Comparison of ENCODE assay signal across 8 mouse cellular contexts in the genomic region with DNA sequence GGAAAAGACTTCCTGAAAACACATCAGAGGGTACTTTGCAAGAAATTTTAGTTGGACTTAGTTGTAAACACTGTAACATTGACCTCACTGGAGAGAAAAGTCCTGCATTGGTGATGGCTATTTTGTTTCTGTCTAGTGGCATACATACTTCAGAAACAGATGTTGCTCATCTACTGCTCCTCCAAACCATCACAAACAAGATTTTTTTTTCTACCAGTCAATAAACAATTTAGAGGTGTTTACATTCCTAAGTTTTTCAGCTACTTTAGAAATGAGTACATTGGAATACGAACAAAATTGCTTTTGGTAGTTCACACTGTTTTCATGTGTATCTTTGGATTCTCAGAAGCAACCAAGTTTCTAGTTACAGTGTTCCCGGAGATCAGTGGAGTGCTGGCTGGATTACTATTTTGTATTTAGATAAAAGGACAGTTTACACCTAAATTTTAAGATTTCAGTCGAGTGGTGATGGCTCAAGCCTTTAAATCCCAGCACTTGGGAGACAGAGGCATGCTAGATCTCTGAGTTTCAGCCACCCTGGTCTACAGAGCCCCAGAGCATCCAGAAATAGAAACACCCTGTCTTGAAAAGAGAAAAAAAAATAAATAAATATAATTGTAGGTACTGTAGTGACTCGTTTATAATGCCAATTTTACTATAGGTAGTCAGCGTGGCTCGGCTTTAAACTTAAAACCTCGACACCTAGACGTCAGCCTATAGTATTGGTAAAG. TPM values are rescaled to one million over a fixed set of nuclear protein-coding genes. Genes with fewer than 3 reads are reported as not detected.
A peak's percentile ranks its signal among the peaks of the same experiment; 100 is the strongest.
DNase-seq lines count a peak whose midpoint lies in the region; ATAC-seq and TF ChIP-seq lines count a peak whose summit lies in the region.

No protein-coding gene starts in this region.

- peak overlapping the region; percentile 80 for H3K9ac ChIP-seq in liver, embryonic 13.5 days
- H3K9ac ChIP-seq in stomach, embryonic 16.5 days (ENCODE audit: low read length): peak overlapping the region; percentile 82

- peak overlapping the region; percentile 96; the same call in 1 of the 2 replicates for H3K27ac ChIP-seq in spleen, adult 2 months (ENCODE audit: insufficient read depth, low read length)
- peak overlapping the region; percentile 93 for H3K27ac ChIP-seq in liver, embryonic 13.5 days
- H3K27ac ChIP-seq in stomach, embryonic 16.5 days (ENCODE audit: low read length): peak overlapping the region; percentile 99

- no peaks in the 10 kb centered on the region for H3K27me3 ChIP-seq in spleen, adult 2 months (ENCODE audit: control insufficient read depth, insufficient read depth, low read length)
- H3K27me3 ChIP-seq in liver, embryonic 13.5 days: no peaks in the 10 kb centered on the region
- no peaks in the 10 kb centered on the region for H3K27me3 ChIP-seq in stomach, embryonic 16.5 days (ENCODE audit: control insufficient read depth, insufficient read depth, low read length)

- intact Hi-C loops in gastrocnemius, postnatal 36 days (cut with DNase I): loop anchor here (2.0 kb wide), 1 partner anchor 15 kb away; a partner anchor contains a TSS

- no peak for TF ChIP-seq CTCF in spleen, adult 2 months (IDR thresholded peaks at IDR 0.05; ENCODE audit: extremely low read depth, insufficient read depth, insufficient read length, insufficient replicate concordance)

- H3K36me3 ChIP-seq in spleen, adult 2 months (ENCODE audit: control insufficient read depth, insufficient read depth, low read length): no peaks in the 10 kb centered on the region
- H3K36me3 ChIP-seq in liver, embryonic 13.5 days: no peaks in the 10 kb centered on the region
- no peaks in the 10 kb centered on the region for H3K36me3 ChIP-seq in stomach, embryonic 16.5 days (ENCODE audit: control insufficient read depth, insufficient read depth, low read length)

- WGBS in spleen, adult 2 months: 50% methylated on average over 8 of the region's 8 CpGs
- 42% methylated on average over 8 of the region's 8 CpGs for WGBS in liver, embryonic 13.5 days (ENCODE audit: insufficient replicate concordance)
- 24% methylated on average over 8 of the region's 8 CpGs for WGBS in stomach, embryonic 16.5 days

- peak overlapping the region; percentile 84 for H3K4me2 ChIP-seq in liver, embryonic 13.5 days
- H3K4me2 ChIP-seq in stomach, embryonic 16.5 days (ENCODE audit: low read depth, low read length): peak overlapping the region; percentile 74

- no peak for TF ChIP-seq POLR2A in spleen, adult 2 months (IDR thresholded peaks at IDR 0.05; ENCODE audit: low read depth, low read length)

- DNase-seq in adrenal gland, postnatal 14 days: peak; percentile 16
- DNase-seq in adrenal gland, postnatal 4 days (ENCODE audit: low spot score in 2 of 2): no peak
- DNase-seq in spleen, adult 2 months (ENCODE audit: low read depth in 1 of 2, low spot score in 2 of 2): no peak
- no peak for DNase-seq in spleen, postnatal 14 days (ENCODE audit: low spot score in 2 of 2)
- no peak for DNase-seq in liver, embryonic 13.5 days
- no peak for DNase-seq in gastrocnemius, postnatal 36 days
- DNase-seq in c-Kit-positive CD71-positive TER-119-positive erythroid progenitor cells, embryonic 14.5 days (ENCODE audit: low spot score): no peak

- H3K9me3 ChIP-seq in liver, embryonic 13.5 days (replicated peaks): no peaks in the 10 kb centered on the region
- no peaks in the 10 kb centered on the region for H3K9me3 ChIP-seq in stomach, embryonic 16.5 days (replicated peaks; ENCODE audit: control insufficient read depth, low read length)

- H3K4me3 ChIP-seq in spleen, adult 2 months (ENCODE audit: extremely low read depth, insufficient read depth, insufficient read length): no peak overlapping the region
- peak overlapping the region; percentile 71 for H3K4me3 ChIP-seq in liver, embryonic 13.5 days (replicated peaks)
- peak overlapping the region; percentile 61 for H3K4me3 ChIP-seq in stomach, embryonic 16.5 days (replicated peaks; ENCODE audit: low read length)

- no peaks in the 10 kb centered on the region for H3K4me1 ChIP-seq in spleen, adult 2 months (ENCODE audit: control insufficient read depth, insufficient read depth, insufficient read length)
- peaks cover 37% of the 10 kb centered on the region for H3K4me1 ChIP-seq in liver, embryonic 13.5 days (replicated peaks)
- peaks cover 13% of the 10 kb centered on the region for H3K4me1 ChIP-seq in stomach, embryonic 16.5 days (ENCODE audit: control insufficient read depth, insufficient read depth, low read length)

- no peak for ATAC-seq in liver, embryonic 13.5 days (ENCODE audit: low read depth)
- no peak for ATAC-seq in stomach, embryonic 16.5 days (ENCODE audit: insufficient read depth, low FRiP score)

RNA-seq across cellular contexts. Expression of a gene that starts 15.6 kb away (rescaled TPM):
- 91.4 and 116 TPM in 2 replicates for total RNA-seq in adrenal gland, postnatal 14 days (2021)
- 100 to 1,000 TPM; 109 to 117 TPM for total RNA-seq in adrenal gland, postnatal 4 days (2021)
- 52.5 and 95.8 TPM in 2 replicates for polyA plus RNA-seq in spleen, adult 2 months (2012; rRNA removed)
- 49.9 and 54.6 TPM in 2 replicates for polyA plus RNA-seq in liver, embryonic 13.5 days (2015; fragmentation: Nextera tagmentation; extraction: Ambion mirVana)
- polyA plus RNA-seq in stomach, embryonic 16.5 days (2015; fragmentation: Nextera tagmentation; extraction: Ambion mirVana): 97.3 and 100 TPM in 2 replicates
- total RNA-seq in gastrocnemius, postnatal 36 days (2021): 10 to 100 TPM; 11.6 to 19.3 TPM
